Mouse (Mus musculus) limb, embryonic 12.5 days (tissue): ENCODE measurements around the gene Fgf9. TPM values are rescaled to one million over a fixed set of nuclear protein-coding genes. Genes with fewer than 3 reads are reported as not detected.

Source experiments
- ATAC-seq: fragments of 200-750 bp; cut with Nextera tagmentation; 2 replicates; pipeline ENCODE4 v1.8.0; 2017; ENCODE audit warnings: low read depth, moderate TSS enrichment; ENCODE audit not compliant: insufficient number of reproducible peaks, insufficient read depth, low FRiP score, low TSS enrichment
- H3K27ac ChIP-seq: fragments of 300-500 bp; sonication (generic); 2 replicates; pipeline ENCODE4 v1.5.1; 2016; ENCODE audit warnings: mild to moderate bottlenecking, moderate library complexity
- H3K27me3 ChIP-seq: fragments of 300-500 bp; sonication (generic); 2 replicates; pipeline ENCODE4 v1.6.1; 2016; ENCODE audit warnings: mild to moderate bottlenecking, moderate library complexity
- H3K36me3 ChIP-seq: fragments of 300-500 bp; sonication (generic); 2 replicates; pipeline ENCODE4 v1.6.1; 2016; ENCODE audit warnings: mild to moderate bottlenecking, moderate library complexity
- H3K4me1 ChIP-seq: fragments of 300-500 bp; sonication (generic); replicated peaks from 2 replicates; pipeline ENCODE4 v1.6.1; 2016
- H3K4me2 ChIP-seq: fragments of 300-500 bp; sonication (generic); 2 replicates; pipeline ENCODE4 v1.6.1; 2016; ENCODE audit warnings: mild to moderate bottlenecking, moderate library complexity
- H3K4me3 ChIP-seq: fragments of 300-500 bp; sonication (generic); replicated peaks from 2 replicates; pipeline ENCODE4 v1.5.1; 2016; ENCODE audit warnings: mild to moderate bottlenecking
- H3K9ac ChIP-seq: fragments of 300-500 bp; sonication (generic); replicated peaks from 2 replicates; pipeline ENCODE4 v1.6.1; 2016; ENCODE audit warnings: mild to moderate bottlenecking, moderate library complexity
- H3K9me3 ChIP-seq: fragments of 300-500 bp; sonication (generic); 2 replicates; pipeline ENCODE4 v1.6.1; 2016; ENCODE audit warnings: mild to moderate bottlenecking, moderate library complexity
- WGBS: fragments of 180-500 bp; shearing (Covaris S2); methylation state at CpG from one replicate; pipeline ENCODE4 v1.1.7; 2016; 5-methylcytosine and 5-hydroxymethylcytosine counted together
- polyA plus RNA-seq: library from polyadenylated mRNA; unstranded; fragments of >200 nt; fragmentation: Nextera tagmentation; extraction: Ambion mirVana; gene quantifications from 2 replicates; pipeline ENCODE4 v1.2.1, GENCODE M21; 2016

Fgf9 gene
- polyA plus RNA-seq, 1 experiment from 2014 or later: 12.4 TPM

GRCm38 (mm10) chr14:58126508-58126907 is 56.2 kb downstream of the Fgf9 start:
- Histone ChIP-seq H3K4me3 (no peak overlapping the region), H3K27me3 (no peaks in the 10 kb centered on the region), H3K4me2 (no peak overlapping the region), H3K36me3 (no peaks in the 10 kb centered on the region), H3K27ac (no peak overlapping the region), H3K9ac (no peak overlapping the region), H3K9me3 (no peaks in the 10 kb centered on the region), H3K4me1 (no peaks in the 10 kb centered on the region)
- 92% methylated on average over 10 of the region's 10 CpGs for WGBS
- ATAC-seq: no peak

GRCm38 (mm10) chr14:58139506-58140055 is 69.2 kb downstream of the Fgf9 start:
- H3K4me1 ChIP-seq: no peaks in the 10 kb centered on the region
- no peaks in the 10 kb centered on the region for H3K27me3 ChIP-seq
- H3K4me3 ChIP-seq: no peak overlapping the region
- H3K4me2 ChIP-seq: no peak overlapping the region
- no peak overlapping the region for H3K9ac ChIP-seq
- no peaks in the 10 kb centered on the region for H3K9me3 ChIP-seq
- ATAC-seq: no peak
- H3K27ac ChIP-seq: no peak overlapping the region
- no peaks in the 10 kb centered on the region for H3K36me3 ChIP-seq
- WGBS: 73% methylated on average over 1 of the region's 1 CpGs

GRCm38 (mm10) chr14:58149637-58150470 is 79.5 kb downstream of the Fgf9 start:
- Histone ChIP-seq H3K9me3 (no peaks in the 10 kb centered on the region), H3K27me3 (no peaks in the 10 kb centered on the region), H3K9ac (no peak overlapping the region), H3K4me2 (peak overlapping the region; percentile 33), H3K27ac (no peak overlapping the region), H3K36me3 (no peaks in the 10 kb centered on the region), H3K4me1 (peaks cover 40% of the 10 kb centered on the region), H3K4me3 (no peak overlapping the region)
- 68% methylated on average over 23 of the region's 23 CpGs for WGBS
- ATAC-seq: no peak

GRCm38 (mm10) chr14:58150471-58150855 is 80.1 kb downstream of the Fgf9 start:
- 56% methylated on average over 13 of the region's 13 CpGs for WGBS
- Histone ChIP-seq H3K27ac (no peak overlapping the region), H3K9me3 (no peaks in the 10 kb centered on the region), H3K4me2 (peak overlapping the region; percentile 33), H3K9ac (no peak overlapping the region), H3K27me3 (no peaks in the 10 kb centered on the region), H3K36me3 (no peaks in the 10 kb centered on the region), H3K4me1 (peaks cover 40% of the 10 kb centered on the region), H3K4me3 (no peak overlapping the region)
- no peak for ATAC-seq

GRCm38 (mm10) chr14:58152110-58152509 is 81.8 kb downstream of the Fgf9 start:
- peak; percentile 69; the same call in 1 of the 2 replicates for ATAC-seq
- WGBS: 9% methylated on average over 1 of the region's 1 CpGs

GRCm38 (mm10) chr14:58153470-58154416 is 83.4 kb downstream of the Fgf9 start:
- H3K27me3 ChIP-seq: no peaks in the 10 kb centered on the region
- H3K4me3 ChIP-seq: no peak overlapping the region
- H3K9ac ChIP-seq: no peak overlapping the region
- no peaks in the 10 kb centered on the region for H3K36me3 ChIP-seq
- peak; percentile 53 for ATAC-seq
- 32% methylated on average over 15 of the region's 15 CpGs for WGBS
- peaks cover 40% of the 10 kb centered on the region for H3K4me1 ChIP-seq
- H3K4me2 ChIP-seq: peak overlapping the region; percentile 19
- no peaks in the 10 kb centered on the region for H3K9me3 ChIP-seq
- peak overlapping the region; percentile 25; the same call in 1 of the 2 replicates for H3K27ac ChIP-seq

More at GRCm38 (mm10) chr14:58152110-58152509, 81.8 kb downstream of the Fgf9 start:
- Histone ChIP-seq H3K27ac (0 out of 2 replicates have a peak overlapping the region, but pooled peaks have one; percentile 25), H3K9me3 (no peaks in the 10 kb centered on the region), H3K9ac (no peak overlapping the region), H3K36me3 (no peaks in the 10 kb centered on the region), H3K4me2 (no peak overlapping the region), H3K4me3 (no peak overlapping the region), H3K4me1 (peaks cover 40% of the 10 kb centered on the region), H3K27me3 (no peaks in the 10 kb centered on the region)

- H3K27ac ChIP-seq: no peak overlapping the region
- ATAC-seq: no peak
- H3K36me3 ChIP-seq: no peaks in the 10 kb centered on the region
- WGBS: 81% methylated on average over 1 of the region's 1 CpGs
- H3K4me1 ChIP-seq: no peaks in the 10 kb centered on the region
- H3K4me2 ChIP-seq: no peak overlapping the region
- H3K4me3 ChIP-seq: no peak overlapping the region
- H3K9me3 ChIP-seq: no peaks in the 10 kb centered on the region
- no peak overlapping the region for H3K9ac ChIP-seq
- no peaks in the 10 kb centered on the region for H3K27me3 ChIP-seq
These were observed 90.3 kb downstream of the Fgf9 start for GRCm38 (mm10) chr14:58160624-58161023.

Other genes starting within 250 kb of the Fgf9 start
- gene Ska3, start 244.4 kb upstream of the Fgf9 start, polyA plus RNA-seq: 56.7 and 57.3 TPM in 2 replicates
- 135 and 136 TPM in 2 replicates for gene Mrpl57, start 244.3 kb upstream of the Fgf9 start, polyA plus RNA-seq
- gene Zdhhc20, start 180.3 kb upstream of the Fgf9 start, polyA plus RNA-seq: 78.4 and 81.2 TPM in 2 replicates
- gene Micu2, start 71.3 kb upstream of the Fgf9 start, polyA plus RNA-seq: 98.2 and 99.0 TPM in 2 replicates